15 mouse cellular contexts compared by ENCODE assay signal in genomic region chr12:79691929-79692862, GRCm38 (mm10).
A peak's percentile ranks its signal among the peaks of the same experiment; 100 is the strongest.
DNase-seq lines count a peak whose midpoint lies in the region; ATAC-seq and TF ChIP-seq lines count a peak whose summit lies in the region.
"Had no signal": no experiment of that assay in that cellular context is flagged by ENCODE, and none has a peak within 500 bp of the region (broad histone marks: within the 10 kb centered on the region; RNA-seq: fewer than 3 reads in every experiment).

No protein-coding gene starts in this region.

- no peaks in the 10 kb centered on the region for H3K79me2 ChIP-seq in CH12.LX (replicated peaks; ENCODE audit: control insufficient read depth, extremely low read depth, insufficient read depth, poor library complexity, severe bottlenecking)

- DNase-seq in adrenal gland, adult (ENCODE audit: inconsistent age in 2 of 2, low spot score in 1 of 2), result peak; percentile 66 to 70
- DNase-seq in adrenal gland, adult 18-20 months (ENCODE audit: low spot score in 2 of 2), result no peak
- DNase-seq in heart, postnatal 0 days (ENCODE audit: low spot score), result no peak
- no peak for DNase-seq in heart, postnatal 36 days
- peak; percentile 52 for DNase-seq in CH12.LX (ENCODE audit: extremely low read depth)
- DNase-seq in thymus, postnatal 14 days, result no peak
- DNase-seq in kidney, postnatal 4 days, result no peak
- DNase-seq: gastrocnemius, postnatal 36 days; left cerebral cortex, postnatal 4 days; lung, postnatal 4 days had no signal

- in situ Hi-C loops in CH12.LX (cut with MboI; ENCODE audit: low pct_ligation_motif_present, low pct_unique_long_range_greater_than_20kb, low sequenced_read_pairs), result no loop called here

- TF ChIP-seq RAD21 in CH12.LX (IDR thresholded peaks at IDR 0.05; ENCODE audit: low read depth, low read length), result no peak

- peak; percentile 42; the same call in 1 of the 2 replicates for TF ChIP-seq EP300 in heart, postnatal 0 days (IDR thresholded peaks at IDR 0.05; ENCODE audit: low read depth)
- TF ChIP-seq EP300 in CH12.LX (IDR thresholded peaks at IDR 0.05; ENCODE audit: low read length), result peak; percentile 75

- H3K4me1 ChIP-seq in heart, postnatal 0 days (ENCODE audit: control insufficient read depth, insufficient read depth), result peaks cover 12% of the 10 kb centered on the region
- peaks cover 25 to 48% of the 10 kb centered on the region in 2 experiments for H3K4me1 ChIP-seq in CH12.LX (ENCODE audit: control insufficient read depth in 1 of 2, insufficient read depth in 2 of 2)

- H3K27me3 ChIP-seq in heart, postnatal 0 days (ENCODE audit: control insufficient read depth, insufficient read depth, low read length), result no peaks in the 10 kb centered on the region
- no peaks in the 10 kb centered on the region for H3K27me3 ChIP-seq in CH12.LX (replicated peaks)

- TF ChIP-seq POLR2A in CH12.LX (IDR thresholded peaks at IDR 0.05; ENCODE audit: low read depth, low read length), result no peak

- H3K9me3 ChIP-seq in heart, postnatal 0 days (replicated peaks; ENCODE audit: control insufficient read depth, low read length), result no peaks in the 10 kb centered on the region
- no peaks in the 10 kb centered on the region for H3K9me3 ChIP-seq in CH12.LX (replicated peaks; ENCODE audit: low read length)

- H3K36me3 ChIP-seq in heart, postnatal 0 days (replicated peaks; ENCODE audit: control insufficient read depth, insufficient read depth, low read length), result no peaks in the 10 kb centered on the region
- H3K36me3 ChIP-seq in CH12.LX (replicated peaks in 1 of 2; ENCODE audit: control insufficient read depth in 1 of 2, insufficient read depth in 1 of 2, low read length in 1 of 2), result no peaks in the 10 kb centered on the region

- H3K9ac ChIP-seq in heart, postnatal 0 days (replicated peaks; ENCODE audit: low read depth, low read length), result no peak overlapping the region
- H3K9ac ChIP-seq in CH12.LX (ENCODE audit: insufficient read depth, low read depth), result no peak overlapping the region
- H3K9ac ChIP-seq: liver, embryonic 14.5 days had no signal

- no peak for TF ChIP-seq CTCF in heart, postnatal 0 days (IDR thresholded peaks at IDR 0.05; ENCODE audit: low read depth)
- no peak for TF ChIP-seq CTCF in CH12.LX (conservative IDR thresholded peaks at IDR 0.05 in 1 of 2, IDR thresholded peaks at IDR 0.05 in 1 of 2; ENCODE audit: low read depth in 2 of 2, low read length in 2 of 2)

- no peak overlapping the region for H3K4me2 ChIP-seq in heart, postnatal 0 days (ENCODE audit: low read depth, low read length)
- peak overlapping the region; percentile 69 for H3K4me2 ChIP-seq in CH12.LX (ENCODE audit: insufficient read depth, low read depth, poor library complexity, severe bottlenecking)

- H3K27ac ChIP-seq in heart, postnatal 0 days (ENCODE audit: low read depth), result no peak overlapping the region
- no peak overlapping the region for H3K27ac ChIP-seq in CH12.LX (ENCODE audit: insufficient read depth, low read depth)
- H3K27ac ChIP-seq: kidney, postnatal 0 days; liver, embryonic 14.5 days had no signal

- H3K4me3 ChIP-seq in heart, postnatal 0 days (ENCODE audit: low read depth, low read length), result no peak overlapping the region
- no peak overlapping the region for H3K4me3 ChIP-seq in CH12.LX (replicated peaks in 1 of 3; ENCODE audit: low read depth in 2 of 3, low read length in 2 of 3, poor library complexity in 1 of 3)

- peak; percentile 30; the same call in 1 of the 2 replicates for ATAC-seq in heart, postnatal 0 days (ENCODE audit: insufficient read depth, low read depth)
- peak; percentile 37; the same call in 1 of the 2 replicates for ATAC-seq in megakaryocyte progenitor cell, adult 5-6 weeks (replicated peaks; ENCODE audit: poor library complexity)
- ATAC-seq: hindbrain, embryonic 16.5 days; midbrain, embryonic 16.5 days had no signal

- dilution Hi-C loops in CH12.LX (cut with MboI; ENCODE audit: extremely low pct_ligation_motif_present, extremely low pct_unique_long_range_greater_than_20kb, low sequenced_read_pairs), result no loop called here

- intact Hi-C loops in heart, postnatal 36 days (cut with DNase I), result no loop called here

- 41% methylated on average over 14 of the region's 14 CpGs for WGBS in heart, postnatal 0 days

TF ChIP-seq in CH12.LX, 34 proteins besides CTCF, POLR2A, EP300 and RAD21:
- TF ChIP-seq ELF1 (IDR thresholded peaks at IDR 0.05; ENCODE audit: low read depth, low read length) (no peak), ZNF384 (IDR thresholded peaks at IDR 0.05; ENCODE audit: low read depth, low read length) (peak; percentile 60), E2F4 (IDR thresholded peaks at IDR 0.05; ENCODE audit: insufficient replicate concordance, low read depth, low read length) (no peak), USF1 (IDR thresholded peaks at IDR 0.05; ENCODE audit: low read depth, low read length) (no peak), CHD2 (IDR thresholded peaks at IDR 0.05; ENCODE audit: low read length) (no peak), TCF12 (IDR thresholded peaks at IDR 0.05; ENCODE audit: low read depth, low read length) (0 out of 2 replicates have a peak, but pooled peaks have one; percentile 17), SMC3 (IDR thresholded peaks at IDR 0.05; ENCODE audit: low read depth, low read length) (no peak), UBTF (IDR thresholded peaks at IDR 0.05; ENCODE audit: low read depth, low read length) (no peak), BHLHE40 (IDR thresholded peaks at IDR 0.05; ENCODE audit: low read depth, low read length) (peak; percentile 18; the same call in 1 of the 2 replicates), CHD1 (IDR thresholded peaks at IDR 0.05; ENCODE audit: low read depth, low read length) (peak; percentile 45; the same call in 1 of the 2 replicates), IRF4 (IDR thresholded peaks at IDR 0.05; ENCODE audit: low read depth, low read length) (peak; percentile 61), HCFC1 (IDR thresholded peaks at IDR 0.05; ENCODE audit: low read depth, low read length) (no peak), MAX (IDR thresholded peaks at IDR 0.05; ENCODE audit: low read length) (peak; percentile 53; the same call in 1 of the 2 replicates), ETS1 (conservative IDR thresholded peaks at IDR 0.05; ENCODE audit: low read depth, low read length) (no peak; the same call in 1 of the 2 replicates), MEF2A (IDR thresholded peaks at IDR 0.05; ENCODE audit: borderline replicate concordance, low read depth, low read length) (peak; percentile 97)

Comparison
In these comparisons a context has a peak if more than half of its experiments do, and no peak if none do; other contexts are left out.
1. DNase-seq: peak in adrenal gland, adult (2 of 2) and CH12.LX (single experiment); none in adrenal gland, adult 18-20 months (0 of 2), heart, postnatal 0 days (single experiment), heart, postnatal 36 days (0 of 2), thymus, postnatal 14 days (single experiment) and kidney, postnatal 4 days (0 of 2).